Mouse (Mus musculus) forebrain, postnatal 0 days (tissue): ENCODE data around the gene Olfr785. TPM values are rescaled to one million over a fixed set of nuclear protein-coding genes. Genes with fewer than 3 reads are reported as not detected.
"Not testable (repeated sequence)": the region's sequence is repeated elsewhere in the genome, so short reads cannot be mapped to it uniquely, and the experiment has no call there.

Experiments used
- ATAC-seq: fragments of 200-750 bp; cut with Nextera tagmentation; 2 replicates; pipeline ENCODE4 v1.8.0; 2017; ENCODE audit warnings: mild to moderate bottlenecking, moderate library complexity
- DNase-seq: peaks from one replicate; pipeline ENCODE4 v3.0.0-alpha.2; 2015
- H3K27ac ChIP-seq: fragments of 300-500 bp; sonication (generic); 2 replicates; pipeline ENCODE4 v1.5.1; 2014; ENCODE audit warnings: low read depth, mild to moderate bottlenecking, antibody characterized with exemption, low read length, moderate library complexity, mixed read lengths
- H3K27me3 ChIP-seq: fragments of 300-500 bp; sonication (generic); 2 replicates; pipeline ENCODE4 v1.6.1; 2014; ENCODE audit warnings: mild to moderate bottlenecking, low read length, mixed read lengths; ENCODE audit not compliant: insufficient read depth
- H3K36me3 ChIP-seq: fragments of 300-500 bp; sonication (generic); 2 replicates; pipeline ENCODE4 v1.6.1; 2014; ENCODE audit warnings: mild to moderate bottlenecking, moderate library complexity; ENCODE audit not compliant: insufficient read depth
- H3K4me1 ChIP-seq: fragments of 300-500 bp; sonication (generic); 2 replicates; pipeline ENCODE4 v1.6.1; 2014; ENCODE audit warnings: antibody characterized with exemption; ENCODE audit not compliant: insufficient read depth
- H3K4me2 ChIP-seq: fragments of 300-500 bp; sonication (generic); 2 replicates; pipeline ENCODE4 v1.6.1; 2014; ENCODE audit warnings: low read depth, mild to moderate bottlenecking, moderate library complexity
- H3K4me3 ChIP-seq: fragments of 300-500 bp; sonication (generic); 2 replicates; pipeline ENCODE4 v1.5.1; 2014; ENCODE audit warnings: low read depth, low read length, mixed read lengths
- H3K9ac ChIP-seq: fragments of 300-500 bp; sonication (generic); 2 replicates; pipeline ENCODE4 v1.6.1; 2014; ENCODE audit warnings: mild to moderate bottlenecking
- H3K9me3 ChIP-seq: fragments of 300-500 bp; sonication (generic); 2 replicates; pipeline ENCODE4 v1.6.1; 2016; ENCODE audit warnings: low read length
- CTCF ChIP-seq: sonication (generic); IDR thresholded peaks from 2 replicates; pipeline ENCODE4 v1.5.1; 2016; ENCODE audit warnings: antibody characterized with exemption, control low read depth, low read depth
- WGBS: fragments of 180-500 bp; shearing (Covaris S2); extraction: QIAGEN DNeasy Blood & Tissue Kit; methylation state at CpG from one replicate; pipeline ENCODE4 v1.1.7; 2014; 5-methylcytosine and 5-hydroxymethylcytosine counted together
- polyA plus RNA-seq: library from polyadenylated mRNA; unstranded; fragments of >200 nt; fragmentation: Nextera tagmentation; extraction: Ambion mirVana; gene quantifications from 2 replicates; pipeline ENCODE4 v1.2.1, GENCODE M21; 2015
- total RNA-seq: library from RNA; depleted of rRNA; stranded (reverse); fragments of >200 nt; gene quantifications from 2 replicates; pipeline ENCODE4 v1.2.3, GENCODE M21; 2014; rRNA removed

Olfr785 gene
- total RNA-seq (not detected in 2 replicates), polyA plus RNA-seq (not detected in 2 replicates)

- ATAC-seq (no peak), DNase-seq (no peak)
- Histone ChIP-seq H3K27me3 (no peaks in the 10 kb centered on the region), H3K9me3 (no peaks in the 10 kb centered on the region), H3K4me3 (no peak within 1 kb of the TSS), H3K9ac (no peak within 1 kb of the TSS), H3K27ac (no peak within 1 kb of the TSS), H3K4me1 (no peaks in the 10 kb centered on the region), H3K4me2 (no peak within 1 kb of the TSS), H3K36me3 (no peaks in the 10 kb centered on the region)
- TF ChIP-seq CTCF: no peak
- WGBS: 80% methylated on average over 2 of the region's 2 CpGs
These were observed at the start of gene Olfr785 for GRCm38 (mm10) chr10:129405126-129405525. Gene Olfr785 (plus strand): TSS chr10:129405426.

GRCm38 (mm10) chr10:129356496-129356895, 48.7 kb upstream of the Olfr785 start:
- not testable (repeated sequence) for H3K36me3 ChIP-seq, H3K9ac ChIP-seq, ATAC-seq, H3K4me2 ChIP-seq, H3K27me3 ChIP-seq, H3K27ac ChIP-seq, H3K4me1 ChIP-seq, H3K9me3 ChIP-seq, H3K4me3 ChIP-seq, DNase-seq
- 85% methylated on average over 4 of the region's 4 CpGs for WGBS

GRCm38 (mm10) chr10:129357307-129357706, 47.9 kb upstream of the Olfr785 start:
- no peaks in the 10 kb centered on the region for H3K36me3 ChIP-seq
- H3K4me3 ChIP-seq: no peak overlapping the region
- DNase-seq (no peak), ATAC-seq (no peak)
- H3K9ac ChIP-seq: no peak overlapping the region
- no peaks in the 10 kb centered on the region for H3K4me1 ChIP-seq
- TF ChIP-seq CTCF: no peak
- no peak overlapping the region for H3K4me2 ChIP-seq
- H3K27me3 ChIP-seq: no peaks in the 10 kb centered on the region
- WGBS: 81% methylated on average over 5 of the region's 5 CpGs
- H3K27ac ChIP-seq: no peak overlapping the region
- H3K9me3 ChIP-seq: no peaks in the 10 kb centered on the region

- H3K4me3 ChIP-seq, H3K9ac ChIP-seq, H3K27ac ChIP-seq, H3K4me2 ChIP-seq, H3K4me1 ChIP-seq, H3K9me3 ChIP-seq, DNase-seq, H3K36me3 ChIP-seq, H3K27me3 ChIP-seq, ATAC-seq: not testable (repeated sequence)
- 88% methylated on average over 5 of the region's 5 CpGs for WGBS
These were observed 31.2 kb upstream of the Olfr785 start for GRCm38 (mm10) chr10:129374051-129374450.

GRCm38 (mm10) chr10:129383783-129384182, 21.4 kb upstream of the Olfr785 start, which contains the start of gene Olfr784:
Gene Olfr784 (plus strand): TSS chr10:129384083.
- no peaks in the 10 kb centered on the region for H3K9me3 ChIP-seq
- H3K27me3 ChIP-seq: no peaks in the 10 kb centered on the region
- TF ChIP-seq CTCF: no peak
- ATAC-seq: no peak
- H3K4me2 ChIP-seq: no peak within 1 kb of the TSS
- H3K4me3 ChIP-seq: no peak within 1 kb of the TSS
- no peak for DNase-seq
- H3K9ac ChIP-seq: no peak within 1 kb of the TSS
- H3K36me3 ChIP-seq: no peaks in the 10 kb centered on the region
- no peaks in the 10 kb centered on the region for H3K4me1 ChIP-seq
- no peak within 1 kb of the TSS for H3K27ac ChIP-seq

GRCm38 (mm10) chr10:129400892-129401291, 4.3 kb upstream of the Olfr785 start:
- Histone ChIP-seq H3K4me3 (no peak overlapping the region), H3K27ac (no peak overlapping the region), H3K36me3 (no peaks in the 10 kb centered on the region), H3K9me3 (no peaks in the 10 kb centered on the region), H3K9ac (no peak overlapping the region), H3K27me3 (no peaks in the 10 kb centered on the region), H3K4me2 (no peak overlapping the region), H3K4me1 (no peaks in the 10 kb centered on the region)
- WGBS: 45% methylated on average over 5 of the region's 5 CpGs
- DNase-seq (no peak), ATAC-seq (no peak)
- TF ChIP-seq CTCF: no peak

GRCm38 (mm10) chr10:129427006-129427405, 21.8 kb downstream of the Olfr785 start, which contains the start of gene Olfr786:
Gene Olfr786 (plus strand): TSS chr10:129427306.
- H3K27ac ChIP-seq: no peak within 1 kb of the TSS
- no peak for TF ChIP-seq CTCF
- no peak for ATAC-seq
- H3K36me3 ChIP-seq: no peaks in the 10 kb centered on the region
- H3K27me3 ChIP-seq: no peaks in the 10 kb centered on the region
- no peak within 1 kb of the TSS for H3K9ac ChIP-seq
- no peaks in the 10 kb centered on the region for H3K9me3 ChIP-seq
- no peaks in the 10 kb centered on the region for H3K4me1 ChIP-seq
- H3K4me2 ChIP-seq: no peak within 1 kb of the TSS
- no peak for DNase-seq
- H3K4me3 ChIP-seq: no peak within 1 kb of the TSS

Other genes with a start within 250 kb of the Olfr785 start
- gene Olfr771, start 240.7 kb upstream of the Olfr785 start, total RNA-seq: not detected in 2 replicates
- not detected in 2 replicates for gene Olfr771, start 240.7 kb upstream of the Olfr785 start, polyA plus RNA-seq
- gene Olfr772, start 227.5 kb upstream of the Olfr785 start, total RNA-seq: not detected in 2 replicates
- not detected in 2 replicates for gene Olfr772, start 227.5 kb upstream of the Olfr785 start, polyA plus RNA-seq
- gene Olfr773, start 218.0 kb upstream of the Olfr785 start, total RNA-seq: not detected in 2 replicates
- not detected in 2 replicates for gene Olfr773, start 218.0 kb upstream of the Olfr785 start, polyA plus RNA-seq
- not detected in 2 replicates for gene Olfr774, start 169.2 kb upstream of the Olfr785 start, total RNA-seq
- gene Olfr774, start 169.2 kb upstream of the Olfr785 start, polyA plus RNA-seq: not detected in 2 replicates
- not detected in 2 replicates for gene Olfr775, start 157.0 kb upstream of the Olfr785 start, total RNA-seq
- gene Olfr775, start 157.0 kb upstream of the Olfr785 start, polyA plus RNA-seq: not detected in 2 replicates
- not detected in 2 replicates for gene Olfr776, start 146.3 kb upstream of the Olfr785 start, total RNA-seq
- not detected in 2 replicates for gene Olfr776, start 146.3 kb upstream of the Olfr785 start, polyA plus RNA-seq
- not detected in 2 replicates for gene Olfr777, start 133.9 kb upstream of the Olfr785 start, total RNA-seq
- not detected in 2 replicates for gene Olfr777, start 133.9 kb upstream of the Olfr785 start, polyA plus RNA-seq
- gene Olfr780, start 87.3 kb upstream of the Olfr785 start, total RNA-seq: not detected in 2 replicates
- not detected in 2 replicates for gene Olfr780, start 87.3 kb upstream of the Olfr785 start, polyA plus RNA-seq
- not detected in 2 replicates for gene Olfr781, start 76.6 kb upstream of the Olfr785 start, total RNA-seq
- gene Olfr781, start 76.6 kb upstream of the Olfr785 start, polyA plus RNA-seq: not detected in 2 replicates
- not detected in 2 replicates for gene Olfr782, start 56.6 kb upstream of the Olfr785 start, total RNA-seq
- not detected in 2 replicates for gene Olfr782, start 56.6 kb upstream of the Olfr785 start, polyA plus RNA-seq
- gene Olfr784, start 21.3 kb upstream of the Olfr785 start, total RNA-seq: 0.43 and 0.46 TPM in 2 replicates
- 0.05 and 0.06 TPM in 2 replicates for gene Olfr784, start 21.3 kb upstream of the Olfr785 start, polyA plus RNA-seq
- gene Olfr786, start 21.9 kb downstream of the Olfr785 start, total RNA-seq: not detected in 2 replicates
- not detected in 2 replicates for gene Olfr786, start 21.9 kb downstream of the Olfr785 start, polyA plus RNA-seq
- gene Olfr787, start 56.4 kb downstream of the Olfr785 start, total RNA-seq: not detected in 2 replicates
- gene Olfr787, start 56.4 kb downstream of the Olfr785 start, polyA plus RNA-seq: not detected in 2 replicates
- gene Olfr788, start 65.6 kb downstream of the Olfr785 start, total RNA-seq: not detected in 2 replicates
- not detected in 2 replicates for gene Olfr788, start 65.6 kb downstream of the Olfr785 start, polyA plus RNA-seq
- not detected in 2 replicates for gene Olfr789, start 79.3 kb downstream of the Olfr785 start, total RNA-seq
- not detected in 2 replicates for gene Olfr789, start 79.3 kb downstream of the Olfr785 start, polyA plus RNA-seq
- not detected in 2 replicates for gene Olfr790, start 93.1 kb downstream of the Olfr785 start, total RNA-seq
- gene Olfr790, start 93.1 kb downstream of the Olfr785 start, polyA plus RNA-seq: not detected in 2 replicates
- gene Olfr791, start 116.4 kb downstream of the Olfr785 start, total RNA-seq: not detected in 2 replicates
- not detected in 2 replicates for gene Olfr791, start 116.4 kb downstream of the Olfr785 start, polyA plus RNA-seq
- gene Olfr792, start 133.7 kb downstream of the Olfr785 start, total RNA-seq: not detected in 2 replicates
- gene Olfr792, start 133.7 kb downstream of the Olfr785 start, polyA plus RNA-seq: not detected in 2 replicates
- 0.15 TPM in 1 of 2 replicates, not detected in the other for gene Olfr794, start 162.2 kb downstream of the Olfr785 start, total RNA-seq
- gene Olfr794, start 162.2 kb downstream of the Olfr785 start, polyA plus RNA-seq: not detected in 2 replicates
- gene Olfr796, start 207.1 kb downstream of the Olfr785 start, total RNA-seq: not detected in 2 replicates
- gene Olfr796, start 207.1 kb downstream of the Olfr785 start, polyA plus RNA-seq: not detected in 2 replicates
- not detected in 2 replicates for gene Olfr798, start 222.5 kb downstream of the Olfr785 start, total RNA-seq
- gene Olfr798, start 222.5 kb downstream of the Olfr785 start, polyA plus RNA-seq: not detected in 2 replicates
- gene Olfr799, start 232.1 kb downstream of the Olfr785 start, total RNA-seq: not detected in 2 replicates
- not detected in 2 replicates for gene Olfr799, start 232.1 kb downstream of the Olfr785 start, polyA plus RNA-seq